10 mouse cellular contexts compared by ENCODE assay signal in genomic region chr7:98391351-98391936, GRCm38 (mm10). TPM values are rescaled to one million over a fixed set of nuclear protein-coding genes. Genes with fewer than 3 reads are reported as not detected.
DNase-seq lines count a peak whose midpoint lies in the region; ATAC-seq and TF ChIP-seq lines count a peak whose summit lies in the region.
"Had no signal": no experiment of that assay in that cellular context is flagged by ENCODE, and none has a peak within 500 bp of the region (broad histone marks: within the 10 kb centered on the region; RNA-seq: fewer than 3 reads in every experiment).

No protein-coding gene starts in this region.

- no peaks in the 10 kb centered on the region for H3K27me3 ChIP-seq in embryonic facial prominence, embryonic 14.5 days (replicated peaks; ENCODE audit: control insufficient read depth, insufficient read depth, low read length)
- no peaks in the 10 kb centered on the region for H3K27me3 ChIP-seq in embryonic facial prominence, embryonic 10.5 days (replicated peaks; ENCODE audit: low read depth, poor library complexity, severe bottlenecking)
- H3K27me3 ChIP-seq in kidney, adult 2 months (replicated peaks; ENCODE audit: control insufficient read depth, insufficient read depth, low read length) = no peaks in the 10 kb centered on the region
- no peaks in the 10 kb centered on the region for H3K27me3 ChIP-seq in neural tube, embryonic 14.5 days (ENCODE audit: control insufficient read depth, insufficient read depth, low read length)
- H3K27me3 ChIP-seq in neural tube, embryonic 15.5 days (replicated peaks) = no peaks in the 10 kb centered on the region
- no peaks in the 10 kb centered on the region for H3K27me3 ChIP-seq in stomach, embryonic 16.5 days (ENCODE audit: control insufficient read depth, insufficient read depth, low read length)

- no peak overlapping the region for H3K4me3 ChIP-seq in embryonic facial prominence, embryonic 14.5 days (ENCODE audit: low read depth, low read length)
- H3K4me3 ChIP-seq in embryonic facial prominence, embryonic 10.5 days = no peak overlapping the region
- no peak overlapping the region for H3K4me3 ChIP-seq in kidney, adult 2 months (ENCODE audit: insufficient read depth, low read depth, low read length)
- H3K4me3 ChIP-seq in neural tube, embryonic 14.5 days (ENCODE audit: low read depth, low read length) = no peak overlapping the region
- H3K4me3 ChIP-seq in neural tube, embryonic 15.5 days (replicated peaks) = no peak overlapping the region
- no peak overlapping the region for H3K4me3 ChIP-seq in stomach, embryonic 16.5 days (replicated peaks; ENCODE audit: low read length)

- peak; percentile 55; the same call in 1 of the 2 replicates for ATAC-seq in embryonic facial prominence, embryonic 14.5 days (ENCODE audit: low read depth)
- ATAC-seq in neural tube, embryonic 14.5 days (ENCODE audit: low read depth) = peak; percentile 52; the same call in 1 of the 2 replicates
- ATAC-seq in neural tube, embryonic 15.5 days (ENCODE audit: low FRiP score) = no peak
- 0 out of 2 replicates have a peak, but pooled peaks have one; percentile 38 for ATAC-seq in stomach, embryonic 16.5 days (ENCODE audit: insufficient read depth, low FRiP score)

- H3K9me3 ChIP-seq in embryonic facial prominence, embryonic 14.5 days (ENCODE audit: control insufficient read depth, low read length) = no peaks in the 10 kb centered on the region
- H3K9me3 ChIP-seq in embryonic facial prominence, embryonic 10.5 days = no peaks in the 10 kb centered on the region
- no peaks in the 10 kb centered on the region for H3K9me3 ChIP-seq in neural tube, embryonic 14.5 days (ENCODE audit: control insufficient read depth, low read length)
- H3K9me3 ChIP-seq in neural tube, embryonic 15.5 days (replicated peaks) = no peaks in the 10 kb centered on the region
- H3K9me3 ChIP-seq in stomach, embryonic 16.5 days (replicated peaks; ENCODE audit: control insufficient read depth, low read length) = no peaks in the 10 kb centered on the region

- TF ChIP-seq POLR2A in kidney, adult 2 months (IDR thresholded peaks at IDR 0.05; ENCODE audit: low read depth, low read length) = no peak

- 55% methylated on average over 7 of the region's 7 CpGs for WGBS in embryonic facial prominence, embryonic 14.5 days
- 91% methylated on average over 7 of the region's 7 CpGs for WGBS in embryonic facial prominence, embryonic 10.5 days
- WGBS in kidney, adult 2 months = 49% methylated on average over 7 of the region's 7 CpGs
- WGBS in neural tube, embryonic 14.5 days = 70% methylated on average over 7 of the region's 7 CpGs
- WGBS in neural tube, embryonic 15.5 days = 68% methylated on average over 7 of the region's 7 CpGs
- WGBS in stomach, embryonic 16.5 days = 48% methylated on average over 7 of the region's 7 CpGs

- no peak overlapping the region for H3K4me2 ChIP-seq in embryonic facial prominence, embryonic 14.5 days (ENCODE audit: low read depth, low read length)
- no peak overlapping the region for H3K4me2 ChIP-seq in neural tube, embryonic 14.5 days (ENCODE audit: low read depth, low read length)
- H3K4me2 ChIP-seq in neural tube, embryonic 15.5 days = no peak overlapping the region
- no peak overlapping the region for H3K4me2 ChIP-seq in stomach, embryonic 16.5 days (ENCODE audit: low read depth, low read length)
- H3K4me2 ChIP-seq: midbrain, embryonic 11.5 days had no signal

- no peak overlapping the region for H3K9ac ChIP-seq in embryonic facial prominence, embryonic 14.5 days (ENCODE audit: low read depth, low read length)
- no peak overlapping the region for H3K9ac ChIP-seq in neural tube, embryonic 14.5 days (replicated peaks; ENCODE audit: low read depth, low read length)
- no peak overlapping the region for H3K9ac ChIP-seq in neural tube, embryonic 15.5 days (replicated peaks)
- no peak overlapping the region for H3K9ac ChIP-seq in stomach, embryonic 16.5 days (ENCODE audit: low read length)

- no peak for TF ChIP-seq CTCF in kidney, adult 2 months (conservative IDR thresholded peaks at IDR 0.05; ENCODE audit: insufficient read depth, insufficient read length, low read depth, low read length)

- H3K4me1 ChIP-seq in embryonic facial prominence, embryonic 14.5 days (ENCODE audit: control insufficient read depth, insufficient read depth, low read length) = peaks cover 8% of the 10 kb centered on the region; the same call in 1 of the 2 replicates
- H3K4me1 ChIP-seq in embryonic facial prominence, embryonic 10.5 days = 0 out of 2 replicates have a peak, but pooled peaks cover 4% of the 10 kb centered on the region
- peaks cover 21% of the 10 kb centered on the region; the same call in 1 of the 2 replicates for H3K4me1 ChIP-seq in kidney, adult 2 months (ENCODE audit: control insufficient read depth, insufficient read depth, low read length)
- no peaks in the 10 kb centered on the region for H3K4me1 ChIP-seq in neural tube, embryonic 14.5 days (ENCODE audit: control insufficient read depth, insufficient read depth, low read length)
- H3K4me1 ChIP-seq in neural tube, embryonic 15.5 days = peaks cover 20% of the 10 kb centered on the region
- H3K4me1 ChIP-seq in stomach, embryonic 16.5 days (ENCODE audit: control insufficient read depth, insufficient read depth, low read length) = peaks cover 8% of the 10 kb centered on the region

- H3K36me3 ChIP-seq in embryonic facial prominence, embryonic 14.5 days (ENCODE audit: control insufficient read depth, insufficient read depth, low read length) = no peaks in the 10 kb centered on the region
- H3K36me3 ChIP-seq in embryonic facial prominence, embryonic 10.5 days (replicated peaks) = no peaks in the 10 kb centered on the region
- H3K36me3 ChIP-seq in kidney, adult 2 months (ENCODE audit: control insufficient read depth, insufficient read depth, low read length) = no peaks in the 10 kb centered on the region
- H3K36me3 ChIP-seq in neural tube, embryonic 14.5 days (ENCODE audit: control insufficient read depth, insufficient read depth, low read length) = no peaks in the 10 kb centered on the region
- no peaks in the 10 kb centered on the region for H3K36me3 ChIP-seq in neural tube, embryonic 15.5 days
- H3K36me3 ChIP-seq in stomach, embryonic 16.5 days (ENCODE audit: control insufficient read depth, insufficient read depth, low read length) = no peaks in the 10 kb centered on the region

- DNase-seq in embryonic facial prominence, embryonic 14.5 days (ENCODE audit: low spot score) = peak; percentile 71
- no peak for DNase-seq in embryonic facial prominence, embryonic 10.5 days (ENCODE audit: low spot score)
- DNase-seq in kidney, adult 2 months = peak; percentile 82
- no peak for DNase-seq in kidney, adult 11 months
- DNase-seq in urinary bladder, adult 18-20 months (ENCODE audit: low spot score in 2 of 2) = no peak
- DNase-seq: retina, postnatal 1 day had no signal

- no peak overlapping the region for H3K27ac ChIP-seq in embryonic facial prominence, embryonic 14.5 days (replicated peaks; ENCODE audit: low read depth, low read length)
- H3K27ac ChIP-seq in embryonic facial prominence, embryonic 10.5 days (replicated peaks) = no peak overlapping the region
- H3K27ac ChIP-seq in kidney, adult 2 months (ENCODE audit: insufficient read depth, low read depth, low read length) = no peak overlapping the region
- H3K27ac ChIP-seq in neural tube, embryonic 14.5 days (ENCODE audit: low read depth, low read length) = no peak overlapping the region
- H3K27ac ChIP-seq in neural tube, embryonic 15.5 days (replicated peaks) = no peak overlapping the region
- peak overlapping the region; percentile 38; the same call in 1 of the 2 replicates for H3K27ac ChIP-seq in stomach, embryonic 16.5 days (ENCODE audit: low read length)

RNA-seq across cellular contexts. Expression of gene Tsku, which starts 30.3 kb away (rescaled TPM):
- 23.6 and 24.7 TPM in 2 replicates for polyA plus RNA-seq in embryonic facial prominence, embryonic 14.5 days (2014; fragmentation: Nextera tagmentation; extraction: Ambion mirVana)
- polyA plus RNA-seq in embryonic facial prominence, embryonic 10.5 days (2016; fragmentation: Nextera tagmentation; extraction: Ambion mirVana) = 9.7 and 10.9 TPM in 2 replicates
- 9.5 and 13.1 TPM in 2 replicates for polyA plus RNA-seq in kidney, adult 2 months (2012; rRNA removed)
- polyA plus RNA-seq in neural tube, embryonic 14.5 days (2014; fragmentation: Nextera tagmentation; extraction: Ambion mirVana) = 8.7 and 9.4 TPM in 2 replicates
- polyA plus RNA-seq in neural tube, embryonic 15.5 days (2015; fragmentation: Nextera tagmentation; extraction: Ambion mirVana) = 6.3 and 7.1 TPM in 2 replicates
- polyA plus RNA-seq in stomach, embryonic 16.5 days (2015; fragmentation: Nextera tagmentation; extraction: Ambion mirVana) = 9.9 and 11.5 TPM in 2 replicates

RNA-seq across cellular contexts. Expression of gene Gucy2d, which starts 48.8 kb away (rescaled TPM):
- polyA plus RNA-seq in embryonic facial prominence, embryonic 14.5 days (2014; fragmentation: Nextera tagmentation; extraction: Ambion mirVana) = 0.31 TPM in 1 of 2 replicates, not detected in the other
- not detected in 2 replicates for polyA plus RNA-seq in embryonic facial prominence, embryonic 10.5 days (2016; fragmentation: Nextera tagmentation; extraction: Ambion mirVana)
- polyA plus RNA-seq in kidney, adult 2 months (2012; rRNA removed) = not detected in 2 replicates
- polyA plus RNA-seq in neural tube, embryonic 14.5 days (2014; fragmentation: Nextera tagmentation; extraction: Ambion mirVana) = 0.37 TPM in 1 of 2 replicates, not detected in the other
- 0.28 and 0.37 TPM in 2 replicates for polyA plus RNA-seq in neural tube, embryonic 15.5 days (2015; fragmentation: Nextera tagmentation; extraction: Ambion mirVana)
- 0.12 TPM in 1 of 2 replicates, not detected in the other for polyA plus RNA-seq in stomach, embryonic 16.5 days (2015; fragmentation: Nextera tagmentation; extraction: Ambion mirVana)
- polyA plus RNA-seq: midbrain, embryonic 11.5 days had no signal

Comparison
In these comparisons a context has a peak if more than half of its experiments do, and no peak if none do; other contexts are left out.
1. DNase-seq: peak in embryonic facial prominence, embryonic 14.5 days (single experiment) and kidney, adult 2 months (single experiment); none in embryonic facial prominence, embryonic 10.5 days (single experiment), kidney, adult 11 months (single experiment) and urinary bladder, adult 18-20 months (0 of 2).